Mouse (Mus musculus) heart, adult 2 months (tissue): ENCODE results near the gene Map4. TPM values are rescaled to one million over a fixed set of nuclear protein-coding genes. Genes with fewer than 3 reads are reported as not detected.

Experiments
- DNase-seq, 2 experiments: peaks; one replicate each; pipeline ENCODE4 v3.0.0; 2021
- H3K27ac ChIP-seq: fragments of 200-600 bp; 2 replicates; pipeline ENCODE4 v1.8.1; 2022
- H3K27me3 ChIP-seq: fragments of 200-500 bp; 2 replicates; pipeline ENCODE4 v1.6.1; 2012; ENCODE audit warnings: mild to moderate bottlenecking, low read length, inconsistent platforms, mixed read lengths; ENCODE audit not compliant: control insufficient read depth, insufficient read depth
- H3K36me3 ChIP-seq: fragments of 200-500 bp; 2 replicates; pipeline ENCODE4 v1.6.1; 2012; ENCODE audit warnings: low read length, inconsistent platforms; ENCODE audit not compliant: control insufficient read depth, insufficient read depth
- H3K4me1 ChIP-seq: fragments of 200-500 bp; 2 replicates; pipeline ENCODE4 v1.6.1; 2011; ENCODE audit warnings: low read length; ENCODE audit not compliant: control insufficient read depth, insufficient read depth
- H3K4me3 ChIP-seq: fragments of 200-600 bp; 2 replicates; pipeline ENCODE4 v1.8.1; 2022
- H3K79me2 ChIP-seq: fragments of 200-500 bp; replicated peaks from 2 replicates; pipeline ENCODE4 v1.6.1; 2012; ENCODE audit warnings: mild to moderate bottlenecking, inconsistent platforms, low read length, moderate library complexity, mixed read lengths; ENCODE audit not compliant: control insufficient read depth, insufficient read depth
- H3K9ac ChIP-seq: fragments of 200-500 bp; 2 replicates; pipeline ENCODE4 v1.6.1; 2012; ENCODE audit warnings: low read depth, mild to moderate bottlenecking, control low read depth, inconsistent platforms, low read length, mixed read lengths
- CTCF ChIP-seq: fragments of 200-600 bp; IDR thresholded peaks from 2 replicates; pipeline ENCODE4 v1.8.1; 2022; ENCODE audit warnings: antibody characterized with exemption, mild to moderate bottlenecking, moderate library complexity
- EP300 ChIP-seq: fragments of 200-500 bp; IDR thresholded peaks from 2 replicates; pipeline ENCODE4 v1.6.1; 2011; ENCODE audit warnings: low read depth, low read length, control low read depth; ENCODE audit not compliant: insufficient read depth
- POLR2A ChIP-seq: fragments of 200-500 bp; IDR thresholded peaks from 2 replicates; pipeline ENCODE4 v1.6.1; 2011; ENCODE audit warnings: mild to moderate bottlenecking, low read depth, low read length, control low read depth; ENCODE audit not compliant: insufficient read depth
- WGBS: fragments of 180-500 bp; shearing (Covaris S2); methylation state at CpG from one replicate; pipeline ENCODE4 v1.1.7; 2018; 5-methylcytosine and 5-hydroxymethylcytosine counted together
- intact Hi-C: fragments of 180-260 bp; cut with DNase I; formaldehyde crosslinking; loops from one replicate; pipeline ENCODE4 v1.15.1; 2025
- polyA plus RNA-seq: library from polyadenylated mRNA; depleted of rRNA; stranded (reverse); fragments of >200 nt; gene quantifications from 2 replicates; pipeline ENCODE4 v1.2.3, GENCODE M21; 2012
- total RNA-seq, 2 experiments: library from RNA; stranded (reverse); gene quantifications; 2 replicates each; pipeline ENCODE4 v1.2.3; 2021

Gene Map4
- total and polyA plus RNA-seq, 3 experiments: 183 to 331 (median 279) TPM

- no peak overlapping the region for H3K9ac ChIP-seq
- H3K4me1 ChIP-seq: peaks cover 3% of the 10 kb centered on the region
- peaks cover 15% of the 10 kb centered on the region for H3K36me3 ChIP-seq
- intact Hi-C loops: no loop called here
- no peaks in the 10 kb centered on the region for H3K79me2 ChIP-seq
- H3K4me3 ChIP-seq: no peak overlapping the region
- DNase-seq: no peak
- H3K27me3 ChIP-seq: no peaks in the 10 kb centered on the region
- H3K27ac ChIP-seq: no peak overlapping the region
- TF ChIP-seq POLR2A (no peak), CTCF (no peak), EP300 (no peak)
- 91% methylated on average over 6 of the region's 6 CpGs for WGBS
These were observed 131.6 kb downstream of the Map4 start for GRCm38 (mm10) chr9:110062861-110063260.

- Histone ChIP-seq H3K4me1 (no peaks in the 10 kb centered on the region), H3K27me3 (no peaks in the 10 kb centered on the region), H3K79me2 (no peaks in the 10 kb centered on the region), H3K4me3 (no peak overlapping the region), H3K27ac (no peak overlapping the region), H3K36me3 (peaks cover 10% of the 10 kb centered on the region), H3K9ac (no peak overlapping the region)
- intact Hi-C loops: no loop called here
- DNase-seq: no peak
- TF ChIP-seq POLR2A (no peak), EP300 (no peak), CTCF (no peak)
These were observed 133.4 kb downstream of the Map4 start for GRCm38 (mm10) chr9:110064641-110065040.

- H3K36me3 ChIP-seq: peaks cover 18% of the 10 kb centered on the region
- H3K27ac ChIP-seq: no peak overlapping the region
- H3K79me2 ChIP-seq: no peaks in the 10 kb centered on the region
- intact Hi-C loops: no loop called here
- H3K27me3 ChIP-seq: no peaks in the 10 kb centered on the region
- H3K4me3 ChIP-seq: no peak overlapping the region
- no peak overlapping the region for H3K9ac ChIP-seq
- H3K4me1 ChIP-seq: peaks cover 3% of the 10 kb centered on the region
- WGBS: 80% methylated on average over 6 of the region's 6 CpGs
- no peak for TF ChIP-seq POLR2A
- TF ChIP-seq EP300: no peak
- no peak for TF ChIP-seq CTCF
- no peak for DNase-seq
These were observed 137.5 kb downstream of the Map4 start for GRCm38 (mm10) chr9:110068745-110069144.

GRCm38 (mm10) chr9:110070358-110070757 is 139.1 kb downstream of the Map4 start:
- Histone ChIP-seq H3K27me3 (no peaks in the 10 kb centered on the region), H3K36me3 (peaks cover 14% of the 10 kb centered on the region), H3K27ac (peak overlapping the region; percentile 51), H3K9ac (no peak overlapping the region), H3K4me3 (no peak overlapping the region), H3K4me1 (peaks cover 3% of the 10 kb centered on the region), H3K79me2 (no peaks in the 10 kb centered on the region)
- DNase-seq: peak; percentile 82 to 83
- no peak for TF ChIP-seq POLR2A
- no peak for TF ChIP-seq CTCF
- no peak for TF ChIP-seq EP300
- 13% methylated on average over 9 of the region's 9 CpGs for WGBS
- intact Hi-C loops: loop anchor here (2.0 to 5.0 kb wide), 2 partner anchors 18 to 138 kb away; partner anchors contain the start of gene Map4

- no peak for DNase-seq
- intact Hi-C loops: loop anchor here (2.0 to 5.0 kb wide), 2 partner anchors 18 to 139 kb away; partner anchors contain the start of gene Map4
- no peak overlapping the region; the same call in 1 of the 2 replicates for H3K27ac ChIP-seq
- H3K36me3 ChIP-seq: peaks cover 14% of the 10 kb centered on the region
- H3K27me3 ChIP-seq: no peaks in the 10 kb centered on the region
- peaks cover 3% of the 10 kb centered on the region for H3K4me1 ChIP-seq
- TF ChIP-seq EP300 (no peak), CTCF (no peak), POLR2A (no peak)
- no peak overlapping the region for H3K4me3 ChIP-seq
- no peak overlapping the region for H3K9ac ChIP-seq
- 54% methylated on average over 4 of the region's 4 CpGs for WGBS
- H3K79me2 ChIP-seq: no peaks in the 10 kb centered on the region
These were observed 139.8 kb downstream of the Map4 start for GRCm38 (mm10) chr9:110071011-110071410.

GRCm38 (mm10) chr9:110071843-110072242 is 140.6 kb downstream of the Map4 start:
- Histone ChIP-seq H3K27me3 (no peaks in the 10 kb centered on the region), H3K4me3 (no peak overlapping the region), H3K36me3 (peaks cover 14% of the 10 kb centered on the region), H3K79me2 (no peaks in the 10 kb centered on the region), H3K27ac (no peak overlapping the region), H3K9ac (no peak overlapping the region), H3K4me1 (peaks cover 3% of the 10 kb centered on the region)
- TF ChIP-seq CTCF: peak; percentile 90
- no peak for TF ChIP-seq POLR2A
- TF ChIP-seq EP300: 0 out of 2 replicates have a peak, but pooled peaks have one; percentile 52
- intact Hi-C loops: loop anchor here (1.0 to 5.0 kb wide), 4 partner anchors 19 to 178 kb away; partner anchors contain the start of gene Map4
- DNase-seq: peak; percentile 61 to 75
- WGBS: 8% methylated on average over 1 of the region's 1 CpGs
